Mouse (Mus musculus): ENCODE results near the gene Itgb6.

DNA sequence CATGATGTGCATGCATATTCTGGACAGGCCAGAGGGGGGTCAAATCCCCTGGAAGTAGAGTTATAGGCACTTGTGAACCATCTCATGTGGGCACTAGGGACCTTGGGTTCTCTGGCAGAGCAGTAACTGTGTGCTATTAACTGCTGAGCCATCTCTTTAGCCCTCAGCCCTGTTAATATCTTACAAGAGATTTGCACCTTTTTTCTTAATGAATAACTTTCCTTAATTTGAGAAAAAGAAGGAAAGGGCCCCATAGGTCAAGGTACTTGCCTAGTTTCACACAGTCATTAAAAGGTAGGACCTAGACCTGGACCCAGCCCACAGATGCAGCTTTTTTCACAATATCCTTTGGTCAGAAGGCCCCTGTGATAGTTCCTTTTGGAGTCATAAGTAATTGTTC, 5.9 kb downstream of the Itgb6 start:
- TF ChIP-seq CTCF (conservative IDR thresholded peaks at IDR 0.05; ENCODE audit: low read length) (no peak), NANOG (IDR thresholded peaks at IDR 0.05; ENCODE audit: borderline replicate concordance, low read length) (no peak)
